Mouse (Mus musculus) mesoderm, embryonic 11.5 days (tissue): ENCODE results near the gene Pdk2.

Source experiments
- DNase-seq: peaks from one replicate; pipeline ENCODE4 v3.0.0-alpha.2; 2012; ENCODE audit warnings: low read depth, low spot score

The Pdk2 gene

DNA sequence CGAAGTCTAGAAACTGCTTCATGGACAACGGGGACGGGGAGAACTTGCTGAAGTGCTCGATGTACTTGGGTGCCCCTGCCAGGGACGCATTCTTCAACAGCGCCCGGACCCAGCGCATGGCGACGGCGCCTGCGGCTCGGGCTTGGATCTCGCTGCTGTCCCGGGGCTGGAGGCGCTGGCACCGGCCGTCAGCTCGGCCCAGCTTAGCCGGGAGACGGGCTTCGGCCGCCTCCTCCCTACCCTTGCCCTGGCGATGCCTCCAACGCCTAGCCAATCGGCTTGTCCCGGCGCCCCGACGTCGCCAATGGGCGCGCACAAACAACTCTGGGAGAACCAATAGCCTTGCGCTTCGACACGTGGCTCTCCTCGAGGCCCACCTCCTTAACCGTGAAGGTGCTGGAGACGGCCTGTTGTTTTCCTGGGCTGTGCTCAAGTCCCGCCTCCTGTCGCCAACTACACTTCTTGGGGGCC is at the start of gene Pdk2:
Pdk2 (minus strand) TSS at position 216 of the 471 bp plus-strand sequence.
- DNase-seq: peak; percentile 98

DNA sequence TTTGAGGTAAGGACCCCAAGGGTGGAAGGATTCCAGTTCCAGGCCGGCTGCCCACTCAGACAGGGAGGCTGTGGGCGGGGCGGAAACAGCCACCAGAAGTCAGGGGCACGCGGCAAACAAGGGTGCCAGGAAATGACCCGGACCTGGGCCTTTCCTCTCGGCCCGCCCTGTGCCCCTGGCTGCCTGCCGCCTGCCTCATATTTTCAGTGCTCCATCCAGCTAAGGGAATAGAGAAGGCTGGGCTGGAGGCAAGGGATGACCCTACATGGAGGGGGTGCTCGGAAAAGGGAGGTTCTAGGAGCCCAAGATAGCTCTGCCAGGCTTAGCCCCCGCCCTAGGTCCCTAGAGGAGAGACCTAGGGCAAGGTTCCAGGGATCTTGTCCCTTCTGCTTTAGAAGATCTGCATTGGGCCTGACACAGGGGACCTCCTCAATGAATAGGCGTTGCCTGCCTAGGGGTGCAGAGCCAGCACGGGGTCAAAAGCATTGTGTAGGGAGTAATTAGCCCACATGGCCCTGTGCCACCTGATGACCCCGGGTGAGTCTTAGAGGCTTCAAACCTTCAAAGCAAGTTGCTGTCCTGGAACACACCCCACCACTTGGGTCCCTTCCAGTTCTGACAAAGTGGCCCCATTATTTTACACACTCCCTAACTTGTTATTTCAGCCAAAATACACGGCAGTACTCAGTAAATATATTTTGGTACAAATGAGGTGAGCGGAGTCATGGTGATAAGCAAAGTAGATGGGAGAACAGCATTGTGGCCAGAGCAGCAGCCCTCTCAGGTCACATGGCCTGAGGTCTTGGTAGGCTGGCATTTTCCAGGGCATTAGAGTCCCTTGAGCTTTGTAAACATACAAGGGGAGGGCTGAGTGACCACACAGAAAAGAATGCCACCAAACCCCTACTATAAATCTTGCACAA is 48.0 kb upstream of the Pdk2 start:
- no peak for DNase-seq

DNA sequence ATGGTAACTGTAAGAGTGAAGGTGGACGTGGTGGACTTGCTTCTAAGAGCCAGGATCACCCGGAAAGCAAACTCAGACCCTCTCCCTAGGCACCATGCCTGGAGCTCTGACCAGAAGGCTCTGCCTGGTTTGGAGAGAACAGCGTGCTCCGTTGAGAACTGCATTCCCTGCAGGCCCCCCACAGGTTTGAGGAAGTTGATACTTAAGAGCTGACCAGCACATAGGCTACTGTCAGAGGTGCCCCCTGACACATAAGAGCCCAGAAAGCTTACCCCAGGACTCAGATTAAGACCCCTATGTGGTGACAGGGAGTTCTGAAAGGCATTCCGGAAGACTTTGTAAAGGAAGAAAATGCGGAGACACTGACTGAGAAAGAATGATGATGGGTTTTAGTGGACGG is 47.1 kb upstream of the Pdk2 start:
- no peak for DNase-seq

DNA sequence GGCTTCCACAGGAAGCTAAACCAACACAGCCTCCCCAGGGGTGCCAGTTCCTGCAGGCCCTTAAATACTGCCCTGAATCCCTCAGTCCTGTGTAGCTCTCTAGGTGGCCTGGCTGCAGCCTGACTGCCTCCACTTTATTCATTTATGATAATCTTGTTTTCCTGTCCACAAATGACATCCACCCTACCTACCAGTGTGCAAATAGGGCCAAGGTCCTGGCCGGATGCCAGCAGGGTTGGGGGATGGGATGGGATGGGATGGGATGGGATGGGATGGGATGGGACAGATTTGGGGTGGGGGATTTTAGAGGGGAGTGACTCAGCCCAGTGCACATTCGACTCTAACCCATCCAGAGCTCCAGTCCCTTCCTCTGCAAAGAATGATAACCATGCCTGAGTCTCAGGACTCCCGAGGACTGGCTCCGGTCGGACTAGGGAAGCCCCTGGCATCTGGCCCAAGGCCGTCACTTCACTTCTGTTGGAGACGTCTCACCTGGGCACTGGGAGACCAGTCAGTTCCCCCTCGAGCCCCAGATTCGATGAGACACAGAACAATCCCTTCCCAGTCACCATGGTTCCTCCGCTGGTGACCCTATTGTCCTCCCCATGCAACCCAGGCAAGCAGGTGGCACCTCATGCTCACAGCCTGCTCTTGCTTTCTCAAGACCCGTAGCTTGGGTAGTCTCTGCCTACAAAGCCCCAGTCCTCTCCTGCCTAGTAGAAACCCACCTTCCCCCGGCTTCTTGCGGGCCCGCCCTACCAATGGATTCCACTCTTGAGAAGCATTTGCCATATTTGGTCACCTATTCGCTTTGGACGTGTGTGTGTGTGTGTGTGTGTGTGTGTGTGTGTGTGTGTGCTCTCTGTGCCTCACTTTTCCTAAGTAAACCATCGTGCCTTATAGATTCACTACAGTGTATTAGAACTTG is 46.4 kb upstream of the Pdk2 start:
- DNase-seq: no peak

DNA sequence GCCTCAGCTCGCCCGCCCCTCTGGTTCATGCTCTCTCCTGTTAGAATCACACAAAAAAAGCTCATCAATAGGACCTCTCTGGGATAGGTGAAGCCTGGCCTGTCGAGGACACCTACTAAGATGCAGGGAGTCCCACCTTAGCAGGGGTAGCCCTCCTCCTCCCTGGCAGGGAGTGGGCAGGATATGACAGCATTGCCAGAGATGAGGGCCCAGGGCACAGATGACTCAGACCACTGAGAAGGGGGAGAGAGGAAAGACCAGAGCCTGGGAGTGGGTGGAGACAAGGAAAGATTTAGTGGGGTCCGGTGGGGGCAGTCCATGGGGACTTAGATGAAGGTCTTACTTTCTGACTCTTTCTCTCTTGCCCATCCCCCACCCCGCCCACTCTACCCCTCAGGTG is 45.1 kb upstream of the Pdk2 start:
- DNase-seq: no peak

DNA sequence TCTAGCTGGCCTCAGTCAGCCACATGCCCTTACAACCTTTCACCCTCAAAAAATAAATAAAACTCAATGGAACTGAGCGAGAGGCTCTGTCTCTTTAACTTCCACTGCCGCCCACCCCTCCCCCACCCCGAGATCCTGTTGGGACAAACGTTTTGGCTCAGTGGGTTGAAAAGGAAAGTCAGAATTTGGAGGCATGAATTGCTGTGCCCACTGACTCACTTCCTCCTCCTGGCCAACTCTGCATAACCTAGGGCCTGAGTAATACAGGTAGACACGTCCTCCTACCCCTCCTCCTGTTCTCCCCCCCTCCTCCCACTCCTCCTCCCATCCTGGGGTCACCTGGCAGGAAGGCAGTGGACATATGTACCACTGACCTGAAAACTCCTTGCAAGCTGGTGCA is 44.6 kb upstream of the Pdk2 start:
- no peak for DNase-seq

DNA sequence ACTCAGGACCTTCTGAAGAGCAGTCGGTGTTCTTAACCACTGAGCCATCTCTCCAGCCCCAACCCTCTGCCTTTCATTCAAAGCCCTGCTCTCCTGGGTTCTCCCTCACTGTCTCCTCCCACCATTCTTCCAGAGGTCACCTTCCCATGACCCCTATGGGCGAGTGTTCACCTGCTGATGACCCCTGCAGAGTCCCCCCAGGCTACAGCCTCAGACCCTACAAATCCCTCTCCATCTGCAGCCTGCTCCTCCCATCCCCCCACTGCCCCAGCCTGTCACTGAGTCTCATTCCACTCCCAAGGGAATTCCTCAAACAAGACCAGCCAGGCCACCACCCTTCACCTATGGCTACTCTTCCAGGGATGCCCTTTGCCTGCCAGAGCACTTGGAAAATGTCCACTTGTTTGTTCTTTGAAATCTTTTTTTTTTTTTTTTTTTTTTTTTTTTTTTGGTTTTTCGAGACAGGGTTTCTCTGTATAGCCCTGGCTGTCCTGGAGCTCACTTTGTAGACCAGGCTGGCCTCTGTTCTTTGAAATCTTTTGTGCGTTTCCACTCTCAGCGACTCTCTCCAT is 43.7 kb upstream of the Pdk2 start:
- no peak for DNase-seq

DNA sequence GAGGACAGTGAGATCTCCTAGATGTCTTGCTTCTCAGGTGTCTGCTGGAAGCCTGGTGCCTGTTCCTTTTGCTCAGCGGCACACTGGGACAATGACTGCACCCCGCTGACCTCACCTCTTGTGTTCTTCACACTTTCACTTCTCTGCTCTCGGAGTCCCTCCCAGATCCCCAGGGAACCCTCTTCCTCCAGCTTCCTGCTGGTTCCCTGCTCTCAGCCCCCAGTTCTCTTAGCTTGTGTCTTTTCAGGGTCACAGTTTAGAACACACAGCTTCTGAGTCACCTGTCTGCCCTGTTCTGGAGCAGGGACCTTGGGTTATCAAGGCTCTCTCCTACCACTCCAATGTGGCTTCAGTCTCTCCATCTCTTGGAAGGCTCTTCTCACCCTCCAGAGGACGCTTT is 43.0 kb upstream of the Pdk2 start:
- DNase-seq: no peak

DNA sequence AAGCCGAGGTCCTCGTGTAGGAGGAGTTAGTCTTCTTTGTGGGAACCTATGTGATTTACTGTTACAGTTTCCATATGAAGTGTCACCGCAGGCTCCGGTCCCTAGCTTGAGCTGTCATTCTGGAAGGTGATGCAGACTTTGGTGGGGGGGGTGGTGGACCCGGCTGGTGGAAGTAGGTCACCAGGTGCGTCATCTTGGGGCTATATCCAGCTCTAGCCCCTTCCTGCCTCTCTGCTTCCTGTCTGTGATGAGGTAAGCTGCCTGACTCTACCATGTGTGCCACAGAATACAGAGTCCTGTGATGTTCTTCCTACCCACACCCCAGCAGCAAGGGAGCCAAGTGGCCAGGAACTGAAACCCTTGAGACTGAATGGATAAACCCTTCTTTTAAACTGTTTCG is 41.7 kb upstream of the Pdk2 start:
- DNase-seq: no peak

DNA sequence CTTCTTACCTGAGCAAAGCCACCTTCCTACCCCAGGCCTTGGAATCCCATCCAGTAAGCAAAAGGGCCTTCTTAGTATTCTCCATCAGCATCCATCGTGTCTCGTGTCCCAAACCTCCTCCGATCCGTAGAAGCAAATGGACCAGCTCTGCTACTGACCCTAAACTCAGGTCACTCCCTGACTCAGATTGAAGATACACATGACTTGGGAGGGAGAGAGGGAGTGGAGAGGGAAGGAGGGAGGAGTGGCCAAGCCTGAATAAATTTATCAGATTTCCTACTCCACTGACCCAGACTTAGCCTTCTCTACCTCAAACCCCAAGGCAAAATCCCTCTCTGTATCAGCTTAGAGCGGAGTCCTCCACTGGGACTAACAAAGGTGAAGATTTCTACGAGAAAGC is 39.6 kb upstream of the Pdk2 start:
- DNase-seq: no peak

DNA sequence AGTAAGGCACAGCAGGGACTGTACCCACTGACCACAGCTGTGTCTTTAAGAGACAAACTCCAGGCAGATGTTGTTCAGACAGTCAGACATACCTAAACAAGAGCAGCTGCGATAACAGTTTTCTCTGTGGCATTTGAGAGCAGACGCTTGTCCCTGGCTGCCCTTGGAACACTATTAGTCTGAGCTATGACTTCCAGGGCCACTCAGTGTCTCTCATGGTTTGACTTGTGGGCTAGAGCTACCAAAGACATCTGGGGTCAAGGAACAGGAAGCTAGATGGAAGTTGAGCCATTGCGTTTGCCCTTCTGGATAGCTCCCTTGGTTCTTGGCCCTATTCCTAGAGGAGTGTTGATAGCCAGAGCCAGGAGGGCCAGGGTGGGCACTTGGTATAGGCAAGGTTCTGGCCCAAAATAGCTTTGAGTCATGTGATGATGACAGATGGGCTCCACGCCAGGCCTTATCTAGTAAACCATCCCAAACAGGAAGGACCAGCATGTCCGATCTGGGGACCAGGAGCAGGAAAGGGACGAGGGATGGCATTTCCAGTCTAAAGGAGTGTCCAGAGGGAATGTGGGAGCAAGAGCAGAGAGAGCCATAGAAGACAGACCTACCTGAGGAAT is 38.2 kb upstream of the Pdk2 start:
- no peak for DNase-seq

DNA sequence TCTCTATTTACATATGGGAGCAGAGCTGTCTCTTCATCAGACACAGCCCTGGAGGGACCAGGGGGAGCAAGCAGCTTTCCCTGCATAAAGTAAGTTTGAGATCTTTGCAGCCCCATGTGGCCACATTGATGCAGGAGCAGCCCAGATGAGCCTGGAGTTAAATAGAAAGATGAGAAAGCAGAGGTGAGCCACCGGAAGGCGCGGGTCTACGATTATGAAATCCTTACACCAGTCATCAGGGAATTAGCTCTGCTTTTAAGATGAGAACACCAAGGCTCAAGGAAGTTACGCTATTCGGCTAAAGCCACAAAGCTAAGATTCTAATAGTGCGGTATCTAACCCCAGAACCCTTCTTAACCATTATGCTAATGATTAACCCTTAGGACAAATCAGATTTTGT is 36.8 kb upstream of the Pdk2 start:
- DNase-seq: no peak

DNA sequence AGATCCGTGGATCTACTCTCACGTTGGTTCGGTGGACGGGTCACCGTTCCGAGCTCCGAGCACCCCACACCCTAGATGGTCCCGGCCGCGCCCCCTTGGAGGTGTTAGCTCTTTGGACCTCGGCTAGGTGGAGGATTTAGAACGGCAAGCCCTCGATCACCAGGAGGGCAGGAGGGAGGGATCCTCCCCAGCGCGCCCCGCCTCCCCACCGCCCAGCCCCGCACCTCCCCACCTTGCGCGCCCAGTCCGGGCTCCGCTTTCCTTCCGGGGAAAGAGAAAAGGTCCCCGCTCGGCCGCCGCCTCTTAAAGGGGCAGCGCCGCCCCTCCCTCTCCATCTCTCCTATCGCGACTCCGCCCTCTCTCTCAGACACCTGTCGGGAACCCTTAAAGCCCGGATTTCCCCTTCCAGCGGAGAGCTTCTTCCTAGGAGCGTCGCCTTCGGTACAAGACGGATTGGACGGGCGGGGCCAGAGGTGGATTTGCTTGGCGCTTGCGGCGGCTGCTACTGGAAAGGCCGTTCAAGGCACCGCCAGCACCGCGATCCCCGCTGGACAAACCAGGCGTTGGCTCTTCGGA is 35.5 kb upstream of the Pdk2 start, which contains the start of gene Itga3:
Itga3 (minus strand) TSS at position 266 of the 576 bp plus-strand sequence.
- DNase-seq: peak; percentile 67

DNA sequence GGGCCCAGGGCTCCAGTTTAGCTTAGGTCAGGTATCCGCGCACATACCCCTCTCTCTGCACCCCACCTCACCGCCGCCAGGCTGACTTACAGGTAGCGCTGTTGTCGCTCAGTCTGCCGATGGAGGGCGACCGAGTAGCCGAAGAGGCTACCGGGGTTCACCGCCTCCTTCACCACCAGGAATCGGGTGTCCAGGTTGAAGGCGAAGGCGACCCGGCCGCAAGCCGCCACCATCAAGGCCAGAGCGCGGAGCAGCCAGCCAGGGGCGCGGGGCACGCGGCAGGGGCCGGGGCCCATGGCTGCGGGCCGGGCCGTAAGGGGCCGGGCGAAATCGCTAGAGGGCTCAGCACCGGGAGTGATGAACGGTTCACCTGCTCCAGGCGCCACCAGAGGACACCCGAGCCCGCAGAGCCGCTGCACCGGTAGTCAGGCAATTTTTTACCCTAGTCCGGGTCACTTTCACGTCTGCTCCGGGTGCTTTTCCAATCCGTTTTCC is 34.9 kb upstream of the Pdk2 start:
- peak; percentile 39 for DNase-seq

DNA sequence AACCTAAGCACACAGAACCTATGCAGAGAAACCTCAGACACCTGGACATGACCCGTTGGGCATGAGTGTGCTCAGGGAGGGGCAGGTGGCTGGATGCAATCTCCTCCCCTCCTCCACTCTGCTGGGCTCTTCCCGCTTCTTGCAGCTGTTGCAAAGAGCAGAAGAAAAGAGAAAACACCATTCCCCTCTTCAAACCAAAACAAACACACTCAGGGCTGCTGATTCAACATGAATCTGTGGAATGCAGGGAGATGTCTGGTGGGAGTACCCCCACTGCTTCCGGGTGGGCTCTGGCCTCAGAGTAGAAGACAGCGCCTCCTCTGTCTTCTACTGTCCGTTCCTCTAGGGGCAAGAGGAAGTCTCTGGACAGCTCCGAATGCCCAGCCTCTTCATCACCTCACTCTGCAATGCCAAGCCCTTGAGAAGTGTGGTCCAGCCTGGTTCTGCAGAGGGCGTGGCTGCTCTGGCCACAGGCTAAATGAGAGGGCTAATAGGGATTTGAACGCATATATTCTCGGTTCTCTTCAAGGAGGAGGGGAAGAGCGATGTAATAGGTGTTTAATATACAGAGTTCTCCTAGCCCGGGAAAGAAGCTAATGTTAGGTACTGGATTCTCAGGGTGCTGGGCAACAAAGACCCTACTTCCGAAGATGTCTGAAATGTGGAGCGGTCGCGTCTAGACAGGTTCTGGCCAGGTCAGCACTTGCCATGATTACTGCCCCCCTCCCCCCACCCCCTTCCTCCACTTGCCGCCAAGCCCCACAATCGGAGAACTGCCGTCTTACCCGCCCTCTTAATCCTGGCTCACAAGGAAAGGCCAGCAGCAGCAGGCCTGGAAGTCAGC is 34.3 kb upstream of the Pdk2 start:
- peak; percentile 61 for DNase-seq

DNA sequence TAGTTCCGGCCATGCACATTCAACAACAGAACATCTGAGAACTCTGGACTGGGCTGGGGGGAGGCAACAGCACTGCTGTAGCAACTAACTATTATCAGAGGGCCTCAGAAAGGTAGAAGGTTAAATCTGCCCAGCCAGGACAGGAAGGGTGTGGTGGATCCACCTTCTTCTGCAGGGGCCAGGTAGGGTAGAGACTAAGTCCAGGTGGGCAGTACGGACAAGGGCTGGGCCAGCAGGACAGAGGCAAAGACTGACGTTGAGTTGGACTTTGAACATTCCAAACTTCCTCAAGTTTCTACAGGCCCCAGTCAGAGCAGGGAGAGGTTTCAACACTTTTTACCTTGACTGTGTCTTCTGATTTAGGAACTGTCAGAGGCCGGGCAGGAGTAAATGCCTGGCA is 33.5 kb upstream of the Pdk2 start:
- DNase-seq: no peak

DNA sequence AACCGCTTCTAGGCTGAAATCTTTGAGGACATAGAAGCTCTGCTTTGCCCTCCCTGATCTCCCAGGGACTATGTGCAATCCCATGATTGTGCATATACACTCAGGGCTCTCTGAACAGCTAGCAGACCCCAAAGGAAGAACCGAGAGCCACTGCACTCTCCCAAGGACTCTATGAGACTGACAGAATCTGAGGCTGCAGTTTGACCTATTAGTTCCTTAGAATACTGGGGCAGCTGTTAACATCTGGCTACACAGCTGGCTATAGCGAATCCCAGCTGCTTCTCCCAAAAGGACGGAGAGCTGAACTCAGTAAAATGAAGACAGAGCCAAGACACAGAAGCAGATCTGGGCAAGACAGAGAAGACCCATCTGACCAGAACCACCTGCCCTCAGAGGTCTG is 32.7 kb upstream of the Pdk2 start:
- DNase-seq: no peak

DNA sequence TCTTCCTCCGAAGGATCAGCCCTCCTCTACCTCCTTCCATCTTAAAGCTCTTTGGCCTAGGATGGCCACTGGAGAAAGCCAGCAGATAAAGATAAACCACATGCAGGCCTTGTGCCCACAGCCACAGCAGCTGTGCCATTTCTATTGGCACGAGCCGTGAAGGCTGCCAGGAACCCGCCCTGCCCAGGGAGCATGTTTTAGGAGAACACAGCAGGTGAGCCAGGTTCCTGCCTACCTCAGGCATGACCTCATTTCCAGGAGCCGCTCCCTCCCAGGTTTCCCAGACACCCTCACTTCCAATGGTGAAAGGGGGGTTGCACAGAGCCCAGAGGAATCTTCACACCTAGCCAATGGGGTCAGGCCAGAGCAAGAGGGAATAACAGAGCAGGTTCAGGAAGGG is 31.6 kb upstream of the Pdk2 start:
- DNase-seq: no peak

DNA sequence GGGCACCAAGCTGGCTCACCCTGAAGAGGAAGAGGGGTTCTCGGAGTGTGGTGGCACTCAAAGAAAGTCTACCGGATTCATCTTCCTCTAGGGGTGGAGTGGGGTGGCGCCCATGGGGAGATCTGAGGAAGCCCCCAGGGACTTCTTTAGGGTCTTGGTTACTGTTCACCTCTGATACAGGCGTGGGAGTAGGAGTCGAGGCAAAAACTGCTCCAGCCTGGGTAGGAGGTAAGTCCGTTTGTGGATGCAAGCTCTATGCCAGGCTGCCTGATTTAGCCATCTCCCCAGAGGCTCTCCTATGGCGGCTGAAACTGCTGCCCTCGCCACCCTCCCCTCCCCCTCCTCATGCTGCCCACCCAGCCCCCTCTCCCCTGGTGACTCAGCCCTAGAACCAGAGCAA is 31.0 kb upstream of the Pdk2 start:
- no peak for DNase-seq

DNA sequence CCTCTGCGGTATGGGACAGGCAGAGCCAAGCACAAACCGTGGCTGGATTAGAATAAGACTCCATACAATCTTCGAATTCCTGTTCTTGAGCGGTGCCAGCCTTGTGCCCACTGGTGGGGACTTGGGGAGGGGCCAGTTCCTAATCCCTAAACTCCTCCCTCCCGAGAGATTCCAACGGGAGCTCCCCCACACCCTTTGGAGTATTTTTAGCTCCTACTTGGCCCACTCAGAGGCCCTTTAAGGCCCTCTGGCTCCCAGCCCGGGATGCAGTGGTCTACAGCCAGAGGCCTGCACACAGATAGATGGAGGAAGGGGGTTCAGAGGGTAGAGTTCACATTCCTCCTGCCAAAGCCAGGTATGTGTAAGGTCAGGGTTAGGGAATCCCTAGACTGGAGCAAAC is 30.1 kb upstream of the Pdk2 start:
- no peak for DNase-seq
